Mouse (Mus musculus) retina, adult 2 months (tissue): ENCODE results near the gene Washc3.

Experiments
- DNase-seq: peaks from one replicate; pipeline ENCODE4 v3.0.0-alpha.2; 2012; ENCODE audit warnings: low read depth, low spot score

Washc3 gene

GRCm38 (mm10) chr10:88200951-88201638 lies at the start of gene Washc3:
Washc3 (plus strand) TSS chr10:88201093.
- peak; percentile 65 for DNase-seq

- DNase-seq: no peak
Observed at GRCm38 (mm10) chr10:88151658-88152057, 49.2 kb upstream of the Washc3 start.

GRCm38 (mm10) chr10:88162096-88162495 lies 38.8 kb upstream of the Washc3 start:
- DNase-seq: no peak

GRCm38 (mm10) chr10:88162676-88163075 lies 38.2 kb upstream of the Washc3 start:
- DNase-seq: no peak

- no peak for DNase-seq
Observed at GRCm38 (mm10) chr10:88166158-88166557, 34.7 kb upstream of the Washc3 start.

- DNase-seq: no peak
Observed at GRCm38 (mm10) chr10:88167438-88168077, 33.3 kb upstream of the Washc3 start.

GRCm38 (mm10) chr10:88200541-88200940 lies 352 bp upstream of the Washc3 start:
- no peak for DNase-seq

- no peak for DNase-seq
Observed at GRCm38 (mm10) chr10:88201650-88202049, 757 bp downstream of the Washc3 start.

GRCm38 (mm10) chr10:88202581-88202980 lies 1.7 kb downstream of the Washc3 start:
- no peak for DNase-seq

- DNase-seq: no peak
Observed at GRCm38 (mm10) chr10:88203236-88203635, 2.3 kb downstream of the Washc3 start.

GRCm38 (mm10) chr10:88212644-88213043 lies 11.8 kb downstream of the Washc3 start:
- no peak for DNase-seq

- no peak for DNase-seq
Observed at GRCm38 (mm10) chr10:88214800-88215514, 14.1 kb downstream of the Washc3 start.

GRCm38 (mm10) chr10:88218161-88218560 lies 17.3 kb downstream of the Washc3 start:
- DNase-seq: no peak

GRCm38 (mm10) chr10:88221718-88222117 lies 20.8 kb downstream of the Washc3 start:
- DNase-seq: no peak

- no peak for DNase-seq
Observed at GRCm38 (mm10) chr10:88225421-88225820, 24.5 kb downstream of the Washc3 start.

GRCm38 (mm10) chr10:88227962-88228361 lies 27.1 kb downstream of the Washc3 start:
- DNase-seq: no peak

GRCm38 (mm10) chr10:88228521-88229017 lies 27.7 kb downstream of the Washc3 start:
- DNase-seq: no peak

- DNase-seq: no peak
Observed at GRCm38 (mm10) chr10:88231671-88232070, 30.8 kb downstream of the Washc3 start.

GRCm38 (mm10) chr10:88232765-88233164 lies 31.9 kb downstream of the Washc3 start:
- DNase-seq: no peak

GRCm38 (mm10) chr10:88244681-88245080 lies 43.8 kb downstream of the Washc3 start:
- DNase-seq: no peak

GRCm38 (mm10) chr10:88250300-88250699 lies 49.4 kb downstream of the Washc3 start:
- no peak for DNase-seq

- no peak for DNase-seq
Observed at GRCm38 (mm10) chr10:88252121-88252862, 51.4 kb downstream of the Washc3 start.
